In the genomic region with DNA sequence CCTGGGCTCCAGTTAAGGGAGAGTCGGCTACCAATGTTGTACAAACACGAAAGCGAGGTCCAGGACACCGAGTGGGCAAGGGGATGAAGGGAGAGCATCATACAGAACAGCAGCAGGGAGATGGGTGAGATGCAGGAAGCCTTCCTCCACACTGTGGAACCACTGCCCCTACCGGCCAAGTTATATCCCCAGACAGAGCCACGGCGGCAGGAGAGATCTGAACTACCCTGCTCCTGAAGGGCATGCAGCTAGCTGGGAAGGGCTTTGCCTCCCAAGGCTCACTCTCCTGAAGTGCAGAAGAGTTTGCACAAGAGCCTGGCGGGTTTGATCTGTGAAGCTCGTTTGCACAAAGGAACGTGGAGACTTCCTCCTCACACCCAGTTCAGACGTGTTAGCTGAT, we compare ENCODE assay signal across 9 mouse cellular contexts.
DNase-seq lines count a peak whose midpoint lies in the region; ATAC-seq and TF ChIP-seq lines count a peak whose summit lies in the region.
"Had no signal": no experiment of that assay in that cellular context is flagged by ENCODE, and none has a peak within 500 bp of the region (broad histone marks: within the 10 kb centered on the region; RNA-seq: fewer than 3 reads in every experiment).

No protein-coding gene starts in this region.

- H3K4me2 ChIP-seq in hindbrain, embryonic 16.5 days (ENCODE audit: low read length) = no peak overlapping the region
- no peak overlapping the region for H3K4me2 ChIP-seq in heart, embryonic 16.5 days (ENCODE audit: low read depth, low read length)
- H3K4me2 ChIP-seq in liver, embryonic 11.5 days = no peak overlapping the region; the same call in 1 of the 2 replicates
- H3K4me2 ChIP-seq: liver, embryonic 15.5 days had no signal

- no peak overlapping the region for H3K4me3 ChIP-seq in hindbrain, embryonic 10.5 days
- H3K4me3 ChIP-seq in hindbrain, embryonic 16.5 days (ENCODE audit: low read length) = no peak overlapping the region
- no peak overlapping the region for H3K4me3 ChIP-seq in heart, embryonic 16.5 days (ENCODE audit: low read length)
- H3K4me3 ChIP-seq in liver, embryonic 11.5 days (ENCODE audit: low read depth, low read length) = no peak overlapping the region
- H3K4me3 ChIP-seq: liver, embryonic 15.5 days had no signal

- peaks cover 76% of the 10 kb centered on the region for H3K27me3 ChIP-seq in hindbrain, embryonic 10.5 days (ENCODE audit: insufficient read depth, poor library complexity, severe bottlenecking)
- peaks cover 27% of the 10 kb centered on the region for H3K27me3 ChIP-seq in hindbrain, embryonic 16.5 days (replicated peaks; ENCODE audit: control insufficient read depth, insufficient read depth, low read length)
- peaks cover 31% of the 10 kb centered on the region for H3K27me3 ChIP-seq in heart, embryonic 16.5 days (ENCODE audit: control insufficient read depth, insufficient read depth, low read length)
- H3K27me3 ChIP-seq in liver, embryonic 11.5 days (replicated peaks; ENCODE audit: control insufficient read depth, insufficient read depth, low read length) = peaks cover 32% of the 10 kb centered on the region

- TF ChIP-seq CTCF in brain, embryonic 14.5 days (IDR thresholded peaks at IDR 0.05; ENCODE audit: borderline replicate concordance, extremely low read depth, insufficient read depth, insufficient read length) = peak; percentile 69

- peaks cover 35% of the 10 kb centered on the region for H3K4me1 ChIP-seq in hindbrain, embryonic 10.5 days (replicated peaks)
- H3K4me1 ChIP-seq in hindbrain, embryonic 16.5 days (ENCODE audit: control insufficient read depth, insufficient read depth, low read depth, low read length) = no peaks in the 10 kb centered on the region
- peaks cover 3% of the 10 kb centered on the region; the same call in 1 of the 2 replicates for H3K4me1 ChIP-seq in heart, embryonic 16.5 days (ENCODE audit: control insufficient read depth, insufficient read depth, low read length)
- H3K4me1 ChIP-seq in liver, embryonic 11.5 days (replicated peaks; ENCODE audit: control insufficient read depth, insufficient read depth, low read length) = no peaks in the 10 kb centered on the region; the same call in 1 of the 2 replicates
- H3K4me1 ChIP-seq: liver, embryonic 15.5 days had no signal

- WGBS in hindbrain, embryonic 10.5 days = 15% methylated on average over 11 of the region's 11 CpGs
- WGBS in hindbrain, embryonic 16.5 days = 23% methylated on average over 11 of the region's 11 CpGs
- WGBS in heart, embryonic 16.5 days = 19% methylated on average over 11 of the region's 11 CpGs
- 12% methylated on average over 11 of the region's 11 CpGs for WGBS in liver, embryonic 11.5 days

- H3K36me3 ChIP-seq in hindbrain, embryonic 10.5 days = no peaks in the 10 kb centered on the region
- no peaks in the 10 kb centered on the region for H3K36me3 ChIP-seq in hindbrain, embryonic 16.5 days (ENCODE audit: control insufficient read depth, insufficient read depth, low read length)
- no peaks in the 10 kb centered on the region for H3K36me3 ChIP-seq in heart, embryonic 16.5 days (ENCODE audit: control insufficient read depth, insufficient read depth)
- H3K36me3 ChIP-seq in liver, embryonic 11.5 days (ENCODE audit: control insufficient read depth, insufficient read depth, low read length) = no peaks in the 10 kb centered on the region
- H3K36me3 ChIP-seq: liver, embryonic 15.5 days had no signal

- peak; percentile 54 for DNase-seq in hindbrain, embryonic 10.5 days (ENCODE audit: low spot score)
- no peak for DNase-seq in brain, embryonic 14.5 days (ENCODE audit: low read depth)
- no peak for DNase-seq in liver, embryonic 11.5 days (ENCODE audit: low spot score)
- DNase-seq in left cerebral cortex, adult 9 months (ENCODE audit: low spot score in 2 of 2) = no peak
- DNase-seq in cerebellum, adult 11 months = no peak

- no peak overlapping the region for H3K9ac ChIP-seq in hindbrain, embryonic 16.5 days (ENCODE audit: low read depth, low read length)
- no peak overlapping the region for H3K9ac ChIP-seq in heart, embryonic 16.5 days (ENCODE audit: low read length)
- H3K9ac ChIP-seq in liver, embryonic 11.5 days (ENCODE audit: low read depth, low read length) = no peak overlapping the region
- H3K9ac ChIP-seq: liver, embryonic 15.5 days had no signal

- no peak overlapping the region for H3K27ac ChIP-seq in hindbrain, embryonic 10.5 days
- no peak overlapping the region for H3K27ac ChIP-seq in hindbrain, embryonic 16.5 days (ENCODE audit: low read depth, low read length)
- H3K27ac ChIP-seq in heart, embryonic 16.5 days (ENCODE audit: low read length) = no peak overlapping the region
- no peak overlapping the region for H3K27ac ChIP-seq in liver, embryonic 11.5 days (ENCODE audit: low read depth, low read length)
- H3K27ac ChIP-seq: liver, embryonic 15.5 days had no signal

- ATAC-seq in hindbrain, embryonic 16.5 days = no peak
- ATAC-seq in heart, embryonic 16.5 days (replicated peaks; ENCODE audit: extremely low read depth, insufficient read depth, low FRiP score) = peak; percentile 50; the same call in 1 of the 2 replicates
- peak; percentile 65; the same call in 1 of the 2 replicates for ATAC-seq in liver, embryonic 11.5 days (replicated peaks; ENCODE audit: low FRiP score)
- ATAC-seq in monocyte, adult 5-6 weeks (replicated peaks; ENCODE audit: insufficient number of reproducible peaks, low FRiP score, low TSS enrichment, poor library complexity, severe bottlenecking) = no peak

- no peaks in the 10 kb centered on the region for H3K9me3 ChIP-seq in hindbrain, embryonic 10.5 days
- no peaks in the 10 kb centered on the region for H3K9me3 ChIP-seq in hindbrain, embryonic 16.5 days (ENCODE audit: control insufficient read depth, low read length)
- H3K9me3 ChIP-seq in heart, embryonic 16.5 days (replicated peaks; ENCODE audit: control insufficient read depth, low read length) = no peaks in the 10 kb centered on the region
- H3K9me3 ChIP-seq in liver, embryonic 11.5 days (ENCODE audit: control insufficient read depth, low read length) = no peaks in the 10 kb centered on the region
- H3K9me3 ChIP-seq: liver, embryonic 15.5 days had no signal

- no peak for TF ChIP-seq POLR2A in brain, embryonic 14.5 days (IDR thresholded peaks at IDR 0.05; ENCODE audit: borderline replicate concordance, extremely low read depth, insufficient read depth, insufficient read length, poor library complexity, severe bottlenecking)

Comparison
In these comparisons a context has a peak if more than half of its experiments do, and no peak if none do; other contexts are left out.
1. ATAC-seq: peak in heart, embryonic 16.5 days (single experiment) and liver, embryonic 11.5 days (single experiment); none in hindbrain, embryonic 16.5 days (single experiment) and monocyte, adult 5-6 weeks (single experiment).